Mouse (Mus musculus) midbrain, embryonic 16.5 days (tissue): ENCODE measurements around the gene Gm17783. TPM values are rescaled to one million over a fixed set of nuclear protein-coding genes. Genes with fewer than 3 reads are reported as not detected.
"Not testable (repeated sequence)": the region's sequence is repeated elsewhere in the genome, so short reads cannot be mapped to it uniquely, and the experiment has no call there.

ENCODE experiments used
- ATAC-seq: fragments of 200-750 bp; cut with Nextera tagmentation; 2 replicates; pipeline ENCODE4 v1.8.0; 2017; ENCODE audit warnings: moderate TSS enrichment
- H3K27ac ChIP-seq: fragments of 300-500 bp; sonication (generic); 2 replicates; pipeline ENCODE4 v1.5.1; 2014; ENCODE audit warnings: mild to moderate bottlenecking, low read length, mixed read lengths
- H3K27me3 ChIP-seq: fragments of 300-500 bp; sonication (generic); 2 replicates; pipeline ENCODE4 v1.6.1; 2014; ENCODE audit warnings: low read depth, low read length, mixed read lengths; ENCODE audit not compliant: control insufficient read depth, insufficient read depth
- H3K36me3 ChIP-seq: fragments of 300-500 bp; sonication (generic); 2 replicates; pipeline ENCODE4 v1.6.1; 2014; ENCODE audit warnings: mild to moderate bottlenecking, low read length, moderate library complexity, mixed read lengths; ENCODE audit not compliant: control insufficient read depth, insufficient read depth
- H3K4me1 ChIP-seq: fragments of 300-500 bp; sonication (generic); 2 replicates; pipeline ENCODE4 v1.6.1; 2014; ENCODE audit warnings: mild to moderate bottlenecking, low read length, mixed read lengths; ENCODE audit not compliant: control insufficient read depth, insufficient read depth
- H3K4me2 ChIP-seq: fragments of 300-500 bp; sonication (generic); 2 replicates; pipeline ENCODE4 v1.6.1; 2014; ENCODE audit warnings: mild to moderate bottlenecking, low read length, mixed read lengths
- H3K4me3 ChIP-seq: fragments of 300-500 bp; sonication (generic); 2 replicates; pipeline ENCODE4 v1.5.1; 2014; ENCODE audit warnings: low read depth, mild to moderate bottlenecking, low read length, moderate library complexity, mixed read lengths
- H3K9ac ChIP-seq: fragments of 300-500 bp; sonication (generic); 2 replicates; pipeline ENCODE4 v1.6.1; 2014; ENCODE audit warnings: low read depth, low read length, mixed read lengths
- H3K9me3 ChIP-seq: fragments of 300-500 bp; sonication (generic); replicated peaks from 2 replicates; pipeline ENCODE4 v1.6.1; 2014; ENCODE audit warnings: mild to moderate bottlenecking, low read length, mixed read lengths; ENCODE audit not compliant: control insufficient read depth, poor library complexity, severe bottlenecking
- WGBS: fragments of 180-500 bp; shearing (Covaris S2); extraction: QIAGEN DNeasy Blood & Tissue Kit; methylation state at CpG from one replicate; pipeline ENCODE4 v1.1.7; 2014; 5-methylcytosine and 5-hydroxymethylcytosine counted together
- polyA plus RNA-seq: library from polyadenylated mRNA; unstranded; fragments of >200 nt; fragmentation: Nextera tagmentation; extraction: Ambion mirVana; gene quantifications from 2 replicates; pipeline ENCODE4 v1.2.1, GENCODE M21; 2015

The Gm17783 gene
- not detected in 2 replicates for polyA plus RNA-seq

- 92% methylated on average over 4 of the region's 4 CpGs for WGBS
- Histone ChIP-seq H3K27ac (no peak within 1 kb of the TSS), H3K36me3 (no peaks in the 10 kb centered on the region)
Observed at GRCm38 (mm10) chr16:45531950-45532349, at the start of gene Gm17783. TSS of gene Gm17783 (minus strand) at chr16:45532050.

DNA sequence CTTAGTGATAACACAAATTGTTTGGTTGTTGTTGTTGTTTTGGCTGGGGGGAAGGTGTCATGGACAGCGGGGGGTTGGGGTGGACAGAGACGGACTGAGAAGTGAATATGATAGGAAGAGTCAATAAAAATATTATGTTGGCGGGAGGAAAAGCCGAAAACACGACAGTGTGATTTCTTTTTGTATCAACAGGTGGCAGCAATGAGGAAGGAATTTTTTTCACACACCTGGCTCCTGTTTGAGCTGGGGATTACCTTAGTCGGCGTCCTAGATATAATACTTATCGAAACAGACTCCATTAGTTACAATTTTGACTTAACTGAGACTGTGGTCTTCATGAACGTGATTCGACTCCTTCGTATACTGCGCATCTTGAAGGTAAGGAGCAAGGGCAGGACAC lies 48.0 kb upstream of the Gm17783 start:
- WGBS: 68% methylated on average over 12 of the region's 12 CpGs
- no peak overlapping the region for H3K9ac ChIP-seq
- H3K4me2 ChIP-seq: no peak overlapping the region
- no peaks in the 10 kb centered on the region for H3K4me1 ChIP-seq
- no peak overlapping the region for H3K4me3 ChIP-seq
- H3K9me3 ChIP-seq: no peaks in the 10 kb centered on the region
- no peak overlapping the region for H3K27ac ChIP-seq
- H3K27me3 ChIP-seq: no peaks in the 10 kb centered on the region
- H3K36me3 ChIP-seq: no peaks in the 10 kb centered on the region
- ATAC-seq: no peak

More at GRCm38 (mm10) chr16:45531950-45532349, at the start of gene Gm17783:
- no peaks in the 10 kb centered on the region for H3K4me1 ChIP-seq
- H3K9me3 ChIP-seq: no peaks in the 10 kb centered on the region
- no peak within 1 kb of the TSS for H3K9ac ChIP-seq
- no peak for ATAC-seq
- H3K4me2 ChIP-seq: no peak within 1 kb of the TSS
- H3K27me3 ChIP-seq: no peaks in the 10 kb centered on the region
- no peak within 1 kb of the TSS for H3K4me3 ChIP-seq

GRCm38 (mm10) chr16:45572307-45572706 lies 40.5 kb upstream of the Gm17783 start:
- no peak for ATAC-seq
- WGBS: 85% methylated on average over 3 of the region's 3 CpGs

DNA sequence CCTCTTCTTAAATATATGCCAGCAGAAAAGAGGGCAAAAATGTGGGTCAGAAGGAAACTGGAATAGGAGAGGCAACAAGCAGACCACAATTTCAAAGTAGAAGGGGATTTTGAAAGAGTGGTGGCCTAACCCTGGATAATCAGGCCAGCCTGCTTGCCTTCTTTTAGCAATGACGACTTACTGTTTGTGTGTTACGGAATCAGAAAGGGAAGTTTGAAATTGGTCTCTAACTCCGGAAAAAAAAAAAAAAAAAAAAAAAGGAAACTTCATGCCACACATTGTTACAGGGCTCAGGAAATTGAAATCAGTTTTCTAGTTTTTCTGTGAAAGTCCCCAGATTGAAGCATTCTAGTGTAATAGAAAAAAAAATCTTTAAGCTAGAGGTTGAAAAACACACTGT lies 29.9 kb upstream of the Gm17783 start:
- no peak for ATAC-seq
- Histone ChIP-seq H3K9ac (no peak overlapping the region), H3K27me3 (no peaks in the 10 kb centered on the region), H3K4me2 (no peak overlapping the region), H3K4me3 (no peak overlapping the region), H3K9me3 (no peaks in the 10 kb centered on the region), H3K36me3 (no peaks in the 10 kb centered on the region), H3K27ac (no peak overlapping the region), H3K4me1 (no peaks in the 10 kb centered on the region)
- WGBS: 58% methylated on average over 3 of the region's 3 CpGs

More at GRCm38 (mm10) chr16:45572307-45572706, 40.5 kb upstream of the Gm17783 start:
- H3K36me3 ChIP-seq: no peaks in the 10 kb centered on the region
- H3K9me3 ChIP-seq: no peaks in the 10 kb centered on the region
- H3K9ac ChIP-seq: no peak overlapping the region
- no peak overlapping the region for H3K4me2 ChIP-seq
- no peak overlapping the region for H3K27ac ChIP-seq
- no peaks in the 10 kb centered on the region for H3K27me3 ChIP-seq
- no peak overlapping the region for H3K4me3 ChIP-seq
- no peaks in the 10 kb centered on the region for H3K4me1 ChIP-seq

DNA sequence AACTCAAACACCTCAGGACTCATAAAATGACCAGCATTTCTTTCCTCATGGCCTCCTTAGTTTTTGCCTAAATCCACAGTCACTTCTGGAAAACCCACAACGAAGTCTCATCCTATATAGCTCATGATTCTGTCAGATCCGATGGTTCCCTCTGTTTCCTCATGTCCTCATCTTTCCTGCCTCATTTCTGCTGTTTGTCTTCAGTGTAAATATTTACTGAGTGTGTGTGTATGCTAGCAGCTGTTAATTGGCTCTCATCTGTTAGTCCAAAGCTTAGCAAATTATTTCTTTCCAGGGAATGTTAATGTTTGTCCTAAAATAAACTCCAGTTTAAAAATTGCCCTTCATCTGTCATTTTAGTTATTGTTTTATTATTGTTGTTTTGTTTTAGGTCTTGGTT lies 19.7 kb upstream of the Gm17783 start:
- Histone ChIP-seq H3K27ac (no peak overlapping the region), H3K4me2 (no peak overlapping the region), H3K4me1 (no peaks in the 10 kb centered on the region), H3K9me3 (no peaks in the 10 kb centered on the region), H3K36me3 (no peaks in the 10 kb centered on the region), H3K27me3 (no peaks in the 10 kb centered on the region), H3K4me3 (no peak overlapping the region), H3K9ac (no peak overlapping the region)
- WGBS: 83% methylated on average over 2 of the region's 2 CpGs
- no peak for ATAC-seq

DNA sequence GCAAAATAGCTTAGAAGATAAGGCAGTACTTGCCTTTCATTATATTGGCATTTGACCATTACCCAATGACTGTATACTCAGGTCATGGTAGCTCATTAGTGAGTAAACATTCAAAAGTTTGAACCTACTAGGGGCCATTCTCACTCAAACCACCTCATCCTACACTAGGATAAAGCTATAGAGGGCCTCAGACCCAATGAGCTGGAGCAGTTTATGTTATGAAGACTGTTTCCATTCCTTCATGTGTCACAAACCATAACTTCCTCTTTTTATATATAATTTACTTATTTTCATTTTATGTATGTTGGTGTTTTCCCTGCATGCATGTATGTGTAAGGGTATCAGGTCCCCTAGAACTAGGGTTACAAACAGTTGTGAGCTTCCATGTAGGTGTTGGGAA lies 16.1 kb upstream of the Gm17783 start:
- Histone ChIP-seq H3K9ac (no peak overlapping the region), H3K4me3 (no peak overlapping the region), H3K9me3 (no peaks in the 10 kb centered on the region), H3K27ac (no peak overlapping the region), H3K27me3 (no peaks in the 10 kb centered on the region), H3K4me1 (no peaks in the 10 kb centered on the region), H3K4me2 (no peak overlapping the region), H3K36me3 (no peaks in the 10 kb centered on the region)
- ATAC-seq: no peak

GRCm38 (mm10) chr16:45544341-45544740 lies 12.5 kb upstream of the Gm17783 start:
- Histone ChIP-seq H3K36me3 (no peaks in the 10 kb centered on the region), H3K4me1 (no peaks in the 10 kb centered on the region), H3K27ac (no peak overlapping the region), H3K9ac (no peak overlapping the region), H3K4me2 (no peak overlapping the region), H3K4me3 (no peak overlapping the region), H3K9me3 (no peaks in the 10 kb centered on the region), H3K27me3 (no peaks in the 10 kb centered on the region)
- no peak for ATAC-seq
- WGBS: 84% methylated on average over 3 of the region's 3 CpGs

DNA sequence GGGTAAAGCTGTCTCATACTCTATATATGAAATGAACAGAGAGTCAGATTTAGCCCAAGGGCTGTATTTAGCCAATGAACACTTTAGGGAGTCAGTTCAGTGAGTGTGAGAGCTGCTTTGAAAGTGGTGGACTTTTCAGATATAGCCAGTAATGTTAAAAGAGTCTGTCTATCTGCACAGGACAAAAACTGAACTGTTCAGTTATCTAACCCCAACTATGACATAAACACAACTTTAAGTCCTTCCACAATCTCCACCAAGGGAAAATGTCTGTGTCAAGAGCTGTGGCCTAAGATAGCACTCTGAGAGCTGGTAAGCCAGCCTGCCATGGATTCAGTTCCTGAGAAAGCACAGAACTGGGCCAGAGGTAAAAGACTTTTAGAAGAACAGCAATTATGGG lies 10.3 kb upstream of the Gm17783 start:
- Histone ChIP-seq H3K4me3 (no peak overlapping the region), H3K27ac (no peak overlapping the region), H3K9ac (no peak overlapping the region), H3K9me3 (no peaks in the 10 kb centered on the region), H3K4me2 (no peak overlapping the region), H3K27me3 (no peaks in the 10 kb centered on the region), H3K36me3 (no peaks in the 10 kb centered on the region), H3K4me1 (no peaks in the 10 kb centered on the region)
- ATAC-seq: no peak

DNA sequence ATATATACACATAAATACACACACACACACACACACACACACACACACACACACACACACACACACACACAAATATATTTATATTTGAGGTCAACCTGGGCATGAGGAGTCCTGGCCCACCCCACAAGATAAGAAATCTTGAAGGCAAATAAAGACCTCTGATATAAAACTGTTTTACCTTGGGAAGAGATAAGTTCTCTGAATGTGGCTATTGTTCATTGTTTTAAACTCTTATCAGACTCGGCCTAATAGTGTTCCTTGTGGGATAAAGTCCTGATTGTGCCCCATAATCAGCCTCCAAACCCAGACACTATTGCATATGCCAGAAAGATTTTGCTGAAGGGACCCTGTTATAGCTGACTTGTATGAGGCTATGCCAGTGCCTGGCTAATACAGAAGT lies 6.5 kb upstream of the Gm17783 start:
- not testable (repeated sequence) for H3K36me3 ChIP-seq, H3K4me3 ChIP-seq, H3K9me3 ChIP-seq, ATAC-seq, H3K9ac ChIP-seq, H3K4me1 ChIP-seq, H3K27ac ChIP-seq, H3K27me3 ChIP-seq, H3K4me2 ChIP-seq
- WGBS: 82% methylated on average over 1 of the region's 1 CpGs

GRCm38 (mm10) chr16:45535009-45535408 lies 3.2 kb upstream of the Gm17783 start, which contains the start of gene Slc9c1:
TSS of gene Slc9c1 (plus strand) at chr16:45535309.
- H3K4me3 ChIP-seq: no peak within 1 kb of the TSS
- H3K9ac ChIP-seq: no peak within 1 kb of the TSS

More at GRCm38 (mm10) chr16:45535009-45535408, 3.2 kb upstream of the Gm17783 start, which contains the start of gene Slc9c1:
- Histone ChIP-seq H3K4me2 (no peak within 1 kb of the TSS), H3K4me1 (no peaks in the 10 kb centered on the region), H3K27me3 (no peaks in the 10 kb centered on the region), H3K9me3 (no peaks in the 10 kb centered on the region), H3K27ac (no peak within 1 kb of the TSS), H3K36me3 (no peaks in the 10 kb centered on the region)
- 96% methylated on average over 5 of the region's 5 CpGs for WGBS
- ATAC-seq: no peak
